In the genomic region with DNA sequence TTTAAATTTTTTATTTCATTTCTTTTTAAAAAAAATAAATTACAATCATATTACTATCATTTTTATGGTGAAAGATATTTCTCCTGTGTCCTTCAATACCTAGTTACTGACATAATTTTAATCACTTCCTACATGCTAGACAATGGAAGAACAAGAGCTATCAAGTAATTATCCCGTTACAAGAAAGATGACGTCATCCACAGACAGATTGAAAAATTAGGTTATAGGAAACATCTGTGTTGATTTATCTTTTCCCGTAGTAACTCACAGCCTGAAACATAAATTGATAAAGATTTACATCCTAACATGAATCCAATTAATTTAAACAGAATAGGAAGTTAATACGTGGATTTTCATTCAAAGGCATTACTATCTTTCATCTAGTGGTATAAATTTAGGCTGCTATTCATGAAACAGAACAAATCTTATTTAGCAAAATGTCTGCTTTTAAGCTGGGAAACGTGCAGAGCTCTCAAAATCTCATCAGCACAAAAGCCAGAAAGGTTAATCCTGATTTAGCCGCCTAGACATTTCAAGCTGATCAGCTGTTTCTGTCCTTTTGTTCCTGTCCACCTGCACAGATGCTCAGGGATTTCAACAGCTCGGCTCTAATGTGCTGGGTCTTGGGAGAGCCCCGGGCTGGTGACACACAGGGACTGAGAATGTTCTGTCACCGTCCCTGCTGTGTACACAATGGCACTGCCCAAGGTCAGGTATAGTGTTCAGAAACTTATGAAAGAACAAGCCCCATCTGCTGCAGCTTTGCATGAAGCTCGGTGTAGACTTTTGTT, we compare ENCODE assay signal across 14 mouse cellular contexts.
DNase-seq lines count a peak whose midpoint lies in the region; ATAC-seq lines count a peak whose summit lies in the region.
"Had no signal": no experiment of that assay in that cellular context is flagged by ENCODE, and none has a peak within 500 bp of the region (broad histone marks: within the 10 kb centered on the region; RNA-seq: fewer than 3 reads in every experiment).

No protein-coding gene starts in this region.

- H3K4me3 ChIP-seq in embryonic facial prominence, embryonic 11.5 days (ENCODE audit: low read depth, low read length), result no peak overlapping the region
- no peak overlapping the region for H3K4me3 ChIP-seq in hindbrain, embryonic 13.5 days
- no peak overlapping the region for H3K4me3 ChIP-seq in neural tube, embryonic 12.5 days
- H3K4me3 ChIP-seq in heart, embryonic 10.5 days, result no peak overlapping the region
- H3K4me3 ChIP-seq in heart, embryonic 11.5 days (ENCODE audit: low read depth, low read length), result no peak overlapping the region
- H3K4me3 ChIP-seq: heart, embryonic 15.5 days; neural tube, embryonic 13.5 days had no signal

- WGBS in embryonic facial prominence, embryonic 11.5 days, result 38% methylated on average over 10 of the region's 10 CpGs
- 35% methylated on average over 10 of the region's 10 CpGs for WGBS in hindbrain, embryonic 13.5 days
- WGBS in neural tube, embryonic 12.5 days, result 58% methylated on average over 10 of the region's 10 CpGs
- 68% methylated on average over 10 of the region's 10 CpGs for WGBS in heart, embryonic 10.5 days
- 60% methylated on average over 10 of the region's 10 CpGs for WGBS in heart, embryonic 11.5 days (ENCODE audit: insufficient replicate concordance)

- H3K9ac ChIP-seq in embryonic facial prominence, embryonic 11.5 days (replicated peaks; ENCODE audit: low read length), result no peak overlapping the region
- no peak overlapping the region for H3K9ac ChIP-seq in hindbrain, embryonic 13.5 days
- H3K9ac ChIP-seq in neural tube, embryonic 12.5 days, result no peak overlapping the region
- H3K9ac ChIP-seq in heart, embryonic 11.5 days (ENCODE audit: low read depth, low read length), result no peak overlapping the region
- H3K9ac ChIP-seq: heart, embryonic 15.5 days; neural tube, embryonic 13.5 days had no signal

- peak; percentile 83 for ATAC-seq in embryonic facial prominence, embryonic 11.5 days (replicated peaks; ENCODE audit: insufficient number of reproducible peaks, low FRiP score, low TSS enrichment, low read depth)
- ATAC-seq in hindbrain, embryonic 13.5 days (ENCODE audit: low FRiP score), result 0 out of 2 replicates have a peak, but pooled peaks have one; percentile 46
- peak; percentile 53; the same call in 1 of the 2 replicates for ATAC-seq in neural tube, embryonic 12.5 days (ENCODE audit: low FRiP score, low read depth)
- ATAC-seq in heart, embryonic 11.5 days (replicated peaks; ENCODE audit: insufficient number of reproducible peaks, low FRiP score, low TSS enrichment), result no peak

- H3K27ac ChIP-seq in embryonic facial prominence, embryonic 11.5 days (replicated peaks; ENCODE audit: low read depth, low read length), result no peak overlapping the region
- H3K27ac ChIP-seq in hindbrain, embryonic 13.5 days, result peak overlapping the region; percentile 26; the same call in 1 of the 2 replicates
- H3K27ac ChIP-seq in neural tube, embryonic 12.5 days, result no peak overlapping the region
- no peak overlapping the region for H3K27ac ChIP-seq in heart, embryonic 10.5 days
- H3K27ac ChIP-seq in heart, embryonic 11.5 days (ENCODE audit: low read depth, low read length), result no peak overlapping the region
- H3K27ac ChIP-seq: heart, embryonic 15.5 days; neural tube, embryonic 13.5 days had no signal

- H3K27me3 ChIP-seq in embryonic facial prominence, embryonic 11.5 days (ENCODE audit: control insufficient read depth, insufficient read depth, low read length), result no peaks in the 10 kb centered on the region
- no peaks in the 10 kb centered on the region; the same call in 1 of the 2 replicates for H3K27me3 ChIP-seq in hindbrain, embryonic 13.5 days
- H3K27me3 ChIP-seq in neural tube, embryonic 12.5 days (replicated peaks), result no peaks in the 10 kb centered on the region
- H3K27me3 ChIP-seq in heart, embryonic 10.5 days (ENCODE audit: insufficient read depth, poor library complexity, severe bottlenecking), result no peaks in the 10 kb centered on the region
- no peaks in the 10 kb centered on the region for H3K27me3 ChIP-seq in heart, embryonic 11.5 days (ENCODE audit: control insufficient read depth, insufficient read depth, low read length)
- H3K27me3 ChIP-seq: heart, embryonic 15.5 days; neural tube, embryonic 13.5 days had no signal

- peak; percentile 37 for DNase-seq in brain, adult 2 months (ENCODE audit: low read depth, low spot score)
- DNase-seq in embryonic facial prominence, embryonic 11.5 days (ENCODE audit: low spot score), result peak; percentile 48
- no peak for DNase-seq in heart, embryonic 10.5 days (ENCODE audit: low spot score)
- DNase-seq in spleen, postnatal 36 days (ENCODE audit: low spot score in 2 of 2), result no peak
- DNase-seq: adrenal gland, adult 2 months; cerebellum, adult 18-20 months; kidney, adult 18-20 months; liver; spleen, adult 18-20 months had no signal

- H3K36me3 ChIP-seq in embryonic facial prominence, embryonic 11.5 days (replicated peaks; ENCODE audit: control insufficient read depth, insufficient read depth, low read depth, low read length), result no peaks in the 10 kb centered on the region
- H3K36me3 ChIP-seq in hindbrain, embryonic 13.5 days, result no peaks in the 10 kb centered on the region
- H3K36me3 ChIP-seq in neural tube, embryonic 12.5 days, result no peaks in the 10 kb centered on the region
- H3K36me3 ChIP-seq in heart, embryonic 10.5 days, result no peaks in the 10 kb centered on the region
- H3K36me3 ChIP-seq in heart, embryonic 11.5 days (ENCODE audit: control insufficient read depth, insufficient read depth, low read length), result no peaks in the 10 kb centered on the region
- H3K36me3 ChIP-seq: heart, embryonic 15.5 days; neural tube, embryonic 13.5 days had no signal

- no peaks in the 10 kb centered on the region for H3K4me1 ChIP-seq in embryonic facial prominence, embryonic 11.5 days (ENCODE audit: control insufficient read depth, insufficient read depth, low read length)
- peaks cover 3% of the 10 kb centered on the region for H3K4me1 ChIP-seq in hindbrain, embryonic 13.5 days (replicated peaks)
- no peaks in the 10 kb centered on the region for H3K4me1 ChIP-seq in neural tube, embryonic 12.5 days
- no peaks in the 10 kb centered on the region for H3K4me1 ChIP-seq in heart, embryonic 10.5 days
- no peaks in the 10 kb centered on the region for H3K4me1 ChIP-seq in heart, embryonic 11.5 days (ENCODE audit: control insufficient read depth, insufficient read depth, low read length)
- H3K4me1 ChIP-seq: neural tube, embryonic 13.5 days had no signal

- H3K9me3 ChIP-seq in embryonic facial prominence, embryonic 11.5 days (replicated peaks; ENCODE audit: control insufficient read depth, low read length), result no peaks in the 10 kb centered on the region
- no peaks in the 10 kb centered on the region for H3K9me3 ChIP-seq in hindbrain, embryonic 13.5 days
- no peaks in the 10 kb centered on the region for H3K9me3 ChIP-seq in neural tube, embryonic 12.5 days
- H3K9me3 ChIP-seq in heart, embryonic 10.5 days, result no peaks in the 10 kb centered on the region
- H3K9me3 ChIP-seq in heart, embryonic 11.5 days (replicated peaks; ENCODE audit: control insufficient read depth, low read length), result no peaks in the 10 kb centered on the region
- H3K9me3 ChIP-seq: heart, embryonic 15.5 days; neural tube, embryonic 13.5 days had no signal

- no peak overlapping the region for H3K4me2 ChIP-seq in embryonic facial prominence, embryonic 11.5 days (ENCODE audit: low read depth, low read length)
- H3K4me2 ChIP-seq in hindbrain, embryonic 13.5 days, result no peak overlapping the region
- H3K4me2 ChIP-seq in neural tube, embryonic 12.5 days (replicated peaks), result no peak overlapping the region
- H3K4me2 ChIP-seq in heart, embryonic 11.5 days, result no peak overlapping the region
- H3K4me2 ChIP-seq: heart, embryonic 15.5 days; neural tube, embryonic 13.5 days had no signal

Comparison
In these comparisons a context has a peak if more than half of its experiments do, and no peak if none do; other contexts are left out.
1. DNase-seq: peak in brain, adult 2 months (single experiment) and embryonic facial prominence, embryonic 11.5 days (single experiment); none in heart, embryonic 10.5 days (single experiment) and spleen, postnatal 36 days (0 of 2).